Mouse (Mus musculus) lung, postnatal 0 days (tissue): ENCODE data around the gene 9330161L09Rik.

ENCODE experiments used
- CTCF ChIP-seq: IDR thresholded peaks from 2 replicates; pipeline ENCODE4 v1.5.1; 2016; ENCODE audit warnings: antibody characterized with exemption, mild to moderate bottlenecking
- EP300 ChIP-seq: IDR thresholded peaks from 2 replicates; pipeline ENCODE4 v1.6.1; 2016; ENCODE audit warnings: antibody characterized with exemption, mild to moderate bottlenecking, control low read depth

- no peak for TF ChIP-seq CTCF
- TF ChIP-seq EP300: no peak
These were observed 14.1 kb downstream of the 9330161L09Rik start for GRCm38 (mm10) chr12:103393528-103393927.
